Mouse (Mus musculus) spleen, adult 18-20 months (tissue): ENCODE results near the gene Spopl.
"Not testable (repeated sequence)": the region's sequence is repeated elsewhere in the genome, so short reads cannot be mapped to it uniquely, and the experiment has no call there.

ENCODE experiments used
- DNase-seq, 2 experiments: peaks; one replicate each; pipeline ENCODE4 v3.0.0; 2022; ENCODE audit warnings: mixed read lengths in 2 of 2

Gene Spopl

DNA sequence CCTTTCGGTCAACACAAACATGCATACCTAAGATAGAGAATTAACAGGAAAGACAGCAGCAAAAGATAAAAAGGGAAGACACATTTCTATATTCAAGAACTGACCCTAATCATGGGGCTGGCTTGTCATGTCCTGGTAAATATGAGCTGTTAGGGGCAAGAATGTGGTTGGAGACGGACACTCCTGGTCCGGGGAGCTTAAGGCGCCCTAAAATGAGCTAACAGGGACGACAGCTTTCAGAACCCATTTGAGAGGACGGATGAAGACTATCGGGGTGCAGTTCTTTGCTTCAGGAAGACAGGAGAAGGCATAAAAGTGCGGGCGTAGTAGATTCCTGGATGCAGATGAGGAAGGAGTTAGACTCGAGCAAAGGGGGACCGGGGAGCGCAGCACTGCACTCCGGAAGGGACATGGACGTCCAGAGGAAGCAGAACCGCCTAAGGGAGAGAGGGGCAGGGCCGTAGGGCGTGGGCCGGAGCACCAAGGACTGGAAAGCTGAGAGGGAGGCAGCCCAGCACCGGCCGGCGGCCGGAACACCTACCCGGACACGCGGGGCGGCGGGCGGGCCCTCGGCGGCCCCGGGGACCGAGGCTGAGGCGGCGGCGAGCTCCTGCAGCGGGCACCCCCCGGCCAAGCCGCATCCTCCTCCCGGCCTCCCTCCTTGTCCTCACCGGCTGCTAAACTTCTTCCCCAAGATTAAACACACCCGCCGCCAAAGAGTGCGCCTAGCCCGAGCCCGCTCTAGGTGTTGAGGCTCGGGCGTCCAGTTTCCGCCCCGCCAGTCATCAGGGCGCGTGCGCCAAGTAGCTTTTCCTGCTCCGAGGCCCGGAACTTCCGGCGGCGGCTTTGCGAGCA, at the start of gene Spopl:
Gene Spopl (minus strand): TSS at position 805 of the 855 bp plus-strand sequence.
- peak; percentile 71 to 78 for DNase-seq

GRCm38 (mm10) chr2:23620128-23620527, 48.2 kb upstream of the Spopl start:
- DNase-seq, result no peak

GRCm38 (mm10) chr2:23617989-23618388, 46.1 kb upstream of the Spopl start:
- DNase-seq, result no peak

- no peak for DNase-seq
Observed at GRCm38 (mm10) chr2:23605391-23605790, 33.5 kb upstream of the Spopl start.

- DNase-seq, result no peak
Observed at GRCm38 (mm10) chr2:23588769-23589168, 16.9 kb upstream of the Spopl start.

- DNase-seq, result not testable (repeated sequence)
Observed at GRCm38 (mm10) chr2:23572157-23572532, 239 bp upstream of the Spopl start.

DNA sequence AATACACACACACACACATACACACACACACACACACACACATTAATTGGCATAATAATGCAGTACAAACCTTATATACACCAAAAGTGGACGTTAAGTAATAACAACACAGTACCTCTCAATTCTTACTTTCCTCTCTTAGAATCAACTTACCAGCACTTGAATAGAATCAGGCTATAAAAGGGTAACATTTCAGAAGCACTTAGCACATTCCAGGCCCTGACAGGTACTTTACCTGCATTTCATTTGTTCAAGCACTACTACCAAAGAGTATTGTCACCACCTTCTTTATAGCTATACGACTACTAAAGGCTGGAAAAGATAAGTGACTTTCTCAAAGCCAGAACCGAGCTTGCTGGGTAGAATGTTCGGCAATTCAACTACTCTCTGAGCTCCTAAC, 1.3 kb downstream of the Spopl start:
- DNase-seq, result no peak

- no peak for DNase-seq
Observed at GRCm38 (mm10) chr2:23568775-23569174, 3.1 kb downstream of the Spopl start.

- DNase-seq, result no peak
Observed at GRCm38 (mm10) chr2:23565081-23565801, 6.7 kb downstream of the Spopl start.

- DNase-seq, result no peak
Observed at GRCm38 (mm10) chr2:23562898-23563297, 9.0 kb downstream of the Spopl start.

GRCm38 (mm10) chr2:23559186-23559585, 12.7 kb downstream of the Spopl start:
- no peak for DNase-seq

GRCm38 (mm10) chr2:23551235-23551634, 20.7 kb downstream of the Spopl start:
- no peak for DNase-seq

DNA sequence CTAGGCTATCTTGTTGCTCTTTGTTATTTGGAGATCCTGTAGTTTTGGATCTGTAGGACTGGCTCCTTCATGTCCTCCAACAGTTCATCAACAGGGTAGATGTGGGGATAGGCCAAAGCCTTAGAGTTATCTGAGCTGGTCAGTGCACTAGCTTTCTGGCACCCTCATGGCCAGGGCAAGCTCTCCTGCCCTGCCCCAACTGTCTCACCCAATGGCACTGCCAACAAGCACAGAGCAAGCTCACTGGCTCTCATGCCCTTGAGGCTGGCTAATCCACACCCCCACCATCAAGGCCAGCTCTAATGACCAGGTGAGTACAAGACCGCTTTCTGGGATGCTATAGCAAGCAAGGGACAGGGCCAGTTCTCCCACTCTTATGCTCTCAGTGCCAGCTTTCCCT, 24.7 kb downstream of the Spopl start:
- DNase-seq, result no peak

GRCm38 (mm10) chr2:23539967-23540366, 31.9 kb downstream of the Spopl start:
- no peak for DNase-seq

GRCm38 (mm10) chr2:23527717-23528116, 44.2 kb downstream of the Spopl start:
- DNase-seq, result not testable (repeated sequence)

GRCm38 (mm10) chr2:23505141-23505540, 66.8 kb downstream of the Spopl start:
- no peak for DNase-seq

DNA sequence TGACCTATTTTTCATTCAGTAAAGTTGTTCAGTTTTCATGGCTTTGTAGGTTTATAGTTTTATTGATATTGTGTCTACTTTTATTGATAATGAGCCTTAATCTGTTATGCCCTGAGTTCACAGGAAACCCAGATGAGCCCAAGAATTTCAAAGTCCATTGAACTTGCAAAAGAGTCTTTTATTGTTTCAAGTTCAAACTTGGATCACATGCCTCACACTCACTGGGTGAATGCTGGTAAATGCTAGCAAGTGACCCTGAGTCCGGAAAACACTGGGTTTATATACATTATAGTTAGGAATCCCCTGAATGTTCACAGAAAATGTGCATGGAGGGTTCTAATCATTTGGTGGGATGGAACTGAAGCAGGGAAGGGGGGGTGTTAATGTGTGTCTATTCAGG, 90.2 kb downstream of the Spopl start:
- no peak for DNase-seq

DNA sequence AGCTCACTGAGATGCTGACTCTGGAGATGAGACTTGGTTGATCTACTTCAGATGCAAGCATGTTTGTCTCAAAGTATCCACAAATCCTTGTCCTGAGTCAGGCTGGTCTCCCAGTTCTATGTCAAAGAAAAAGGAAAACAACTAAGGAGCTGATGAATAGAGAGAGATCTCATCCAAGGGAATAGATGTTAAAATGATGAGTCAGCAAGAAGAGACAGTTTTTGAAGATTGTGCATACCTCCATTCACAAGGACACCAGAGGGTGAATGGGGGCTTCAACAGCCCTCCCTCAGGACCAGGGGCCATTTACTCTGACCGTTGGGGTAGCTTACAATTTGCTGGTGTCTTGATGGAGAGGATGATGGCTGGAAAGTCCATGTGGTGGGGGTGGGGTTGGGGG, 104.4 kb downstream of the Spopl start:
- DNase-seq, result no peak

DNA sequence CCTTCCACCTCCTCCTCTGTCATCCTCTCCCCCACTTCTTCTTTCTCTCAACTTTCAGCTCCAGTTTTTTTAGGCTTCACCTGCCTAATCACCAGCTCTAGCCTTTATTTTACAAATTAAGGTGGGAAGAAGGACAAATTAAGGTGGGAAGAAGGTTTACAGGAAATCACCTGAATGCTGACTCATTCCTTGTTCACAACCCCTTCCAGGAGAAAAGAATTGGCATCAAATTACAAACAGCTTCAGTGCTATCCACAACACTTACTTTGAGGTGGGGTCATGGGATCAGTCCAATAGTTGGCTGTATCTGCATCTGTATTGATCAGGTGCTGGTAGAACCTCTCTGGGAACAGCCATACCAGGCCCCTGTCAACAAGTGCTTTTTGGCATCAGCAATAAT, 114.5 kb downstream of the Spopl start:
- DNase-seq, result no peak
